Mouse (Mus musculus) frontal cortex, adult 2 months (tissue): ENCODE measurements around the gene Slc39a11. TPM values are rescaled to one million over a fixed set of nuclear protein-coding genes. Genes with fewer than 3 reads are reported as not detected.
A peak's percentile ranks its signal among the peaks of the same experiment; 100 is the strongest.
"Not testable (repeated sequence)": the region's sequence is repeated elsewhere in the genome, so short reads cannot be mapped to it uniquely, and the experiment has no call there.

Source experiments
- DNase-seq, 2 experiments: peaks; one replicate each; pipeline ENCODE4 v3.0.0; 2022; ENCODE audit warnings: low spot score in 1 of 2; ENCODE audit errors: extremely low spot score in 1 of 2
- polyA plus RNA-seq: library from polyadenylated mRNA; depleted of rRNA; stranded (reverse); fragments of >200 nt; gene quantifications from 2 replicates; pipeline ENCODE4 v1.2.3, GENCODE M21; 2012

The Slc39a11 gene
- polyA plus RNA-seq, 1 experiment, result 12.3 TPM

DNA sequence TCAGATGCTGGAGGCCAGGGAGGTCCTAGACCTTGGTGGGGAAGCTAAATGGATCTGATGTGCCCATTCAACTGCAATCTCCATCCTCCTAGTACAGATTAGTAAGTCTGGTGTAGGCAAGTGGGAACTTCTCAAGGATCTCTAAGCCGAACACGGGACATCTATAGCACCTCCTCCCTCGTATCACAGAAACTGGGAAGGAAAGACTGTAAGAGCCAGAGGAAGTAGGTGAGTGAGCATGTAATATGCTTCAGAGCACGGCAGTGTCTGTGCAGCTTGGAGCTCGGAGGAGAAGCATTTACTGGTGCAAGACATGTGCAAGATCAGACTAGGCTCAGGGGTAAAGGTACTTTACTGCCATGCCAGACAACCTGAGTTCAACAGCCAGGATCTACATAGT lies 19.0 kb upstream of the Slc39a11 start:
- no peak for DNase-seq

- DNase-seq, result no peak
Observed at GRCm38 (mm10) chr11:113667704-113668103, 17.8 kb upstream of the Slc39a11 start.

DNA sequence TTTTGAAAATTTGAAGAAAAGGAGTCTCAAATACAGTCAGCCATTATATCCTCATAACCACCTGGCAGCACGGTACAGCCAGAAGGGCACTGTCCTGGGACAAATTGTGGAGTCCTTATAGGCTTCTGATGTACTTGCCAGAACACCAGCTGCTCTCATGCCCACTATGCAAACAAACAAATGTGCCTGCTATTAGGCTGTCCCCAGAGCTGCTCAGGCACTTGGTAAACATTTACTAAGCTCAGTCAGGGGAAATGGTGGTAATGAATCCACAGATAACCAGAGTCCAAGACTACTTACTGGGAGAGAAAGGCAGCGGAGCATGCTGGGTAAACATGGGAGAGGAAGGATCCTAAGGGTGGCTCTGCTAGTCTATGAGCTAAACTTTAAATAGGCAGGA lies 17.2 kb upstream of the Slc39a11 start:
- DNase-seq, result no peak

DNA sequence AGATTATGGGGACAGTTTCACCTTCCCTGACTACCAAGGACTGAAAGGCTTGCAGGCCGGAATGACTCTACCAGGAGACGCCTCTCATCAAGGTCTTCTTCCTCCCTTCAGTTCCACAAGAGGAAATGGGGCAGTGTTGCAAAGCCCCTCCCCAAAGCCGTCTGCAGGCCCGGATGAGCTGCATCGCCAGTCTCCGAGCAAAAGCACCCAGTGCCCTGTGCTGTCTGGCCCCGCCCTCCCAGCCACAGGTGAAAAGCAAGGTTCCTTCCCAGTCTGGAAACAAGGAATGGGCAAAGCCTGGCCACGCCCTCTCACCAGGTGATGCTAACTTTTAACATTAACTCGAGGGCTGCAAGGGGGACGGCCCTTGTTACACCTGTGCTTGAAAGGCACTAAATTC lies 16.8 kb upstream of the Slc39a11 start:
- no peak for DNase-seq

- DNase-seq, result no peak
Observed at GRCm38 (mm10) chr11:113666205-113666604, 16.3 kb upstream of the Slc39a11 start.

DNA sequence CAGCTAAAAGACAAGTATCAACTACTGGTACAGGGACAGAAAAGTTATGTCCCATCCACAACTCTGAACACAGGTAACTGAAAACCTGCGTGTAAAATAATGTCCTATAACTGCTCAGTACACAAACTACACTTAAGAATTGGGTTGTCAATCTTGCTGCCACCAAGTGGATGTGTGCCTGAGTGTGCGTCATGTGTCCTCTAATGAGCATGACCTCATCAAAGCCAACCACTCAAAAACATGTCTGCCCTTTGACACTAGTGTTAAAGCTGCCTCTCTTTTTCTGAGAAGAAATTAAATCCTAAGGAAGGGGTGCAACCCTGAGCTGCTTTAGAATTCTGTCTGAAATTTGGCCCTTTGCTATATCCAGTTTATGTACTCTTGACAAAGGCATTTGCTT lies 14.4 kb upstream of the Slc39a11 start:
- DNase-seq, result no peak

DNA sequence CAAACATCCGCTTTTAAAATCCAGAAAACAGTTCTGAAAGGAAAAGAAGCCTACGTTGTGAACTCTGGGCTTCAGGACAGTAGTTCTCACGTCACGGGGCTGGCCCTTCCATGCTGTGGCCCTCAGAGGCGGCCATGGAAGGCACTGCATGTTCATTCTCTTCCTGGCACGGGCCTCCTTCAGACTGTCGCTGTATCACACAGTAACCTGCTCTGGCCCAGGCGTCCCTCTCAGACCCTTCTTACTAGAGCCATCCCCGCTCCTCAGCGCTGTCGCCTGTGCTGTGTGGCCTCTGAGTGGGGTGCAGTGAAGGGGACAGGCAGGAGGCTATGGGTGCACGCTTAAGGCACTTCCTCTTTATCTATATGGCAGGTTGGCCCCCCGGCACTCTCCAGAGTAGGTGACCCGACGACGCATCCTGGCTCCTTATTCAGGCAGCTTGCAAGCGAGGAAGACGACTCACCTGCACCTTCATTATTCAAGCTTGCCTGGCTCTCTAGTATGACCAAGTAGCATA lies 12.0 kb upstream of the Slc39a11 start:
- no peak for DNase-seq

DNA sequence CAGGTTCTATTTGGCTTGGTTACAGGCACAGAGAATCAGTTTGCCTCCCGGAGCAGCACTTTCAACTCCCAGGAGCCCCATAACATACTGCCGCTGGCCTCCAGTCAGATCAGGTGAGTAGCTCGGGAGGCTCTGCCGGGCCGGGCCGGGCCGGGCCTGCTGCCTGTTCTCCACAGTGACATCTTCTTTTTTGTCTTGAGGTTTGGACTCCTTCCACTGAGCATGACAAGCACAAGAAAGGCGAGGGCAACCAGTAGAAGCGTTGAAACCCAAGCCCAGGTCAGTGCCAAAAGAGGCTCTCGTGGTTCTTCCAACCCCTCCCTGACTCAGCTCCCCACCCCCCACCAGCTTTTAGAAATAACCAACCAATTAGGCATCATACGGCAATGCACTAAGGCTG lies 11.1 kb upstream of the Slc39a11 start:
- no peak for DNase-seq

DNA sequence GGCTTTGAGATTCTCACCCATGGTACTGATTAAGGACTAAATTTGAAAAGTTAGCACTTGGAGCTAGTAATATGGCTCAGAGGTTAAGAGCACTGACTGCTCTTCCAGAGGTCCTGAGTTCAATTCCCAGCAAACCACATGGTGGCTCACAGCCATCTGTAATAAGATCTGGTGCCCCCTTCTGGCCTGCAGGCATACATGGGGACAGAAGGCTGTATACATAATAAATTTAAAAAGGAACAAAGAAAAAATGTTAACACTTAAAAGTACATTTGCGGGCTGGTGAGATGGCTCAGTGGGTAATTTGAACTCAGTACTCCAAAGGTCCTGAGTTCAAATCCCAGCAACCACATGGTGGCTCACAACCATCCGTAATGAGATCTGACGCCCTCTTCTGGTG lies 10.3 kb upstream of the Slc39a11 start:
- DNase-seq, result not testable (repeated sequence)

- DNase-seq, result no peak
Observed at GRCm38 (mm10) chr11:113658763-113659162, 8.9 kb upstream of the Slc39a11 start.

DNA sequence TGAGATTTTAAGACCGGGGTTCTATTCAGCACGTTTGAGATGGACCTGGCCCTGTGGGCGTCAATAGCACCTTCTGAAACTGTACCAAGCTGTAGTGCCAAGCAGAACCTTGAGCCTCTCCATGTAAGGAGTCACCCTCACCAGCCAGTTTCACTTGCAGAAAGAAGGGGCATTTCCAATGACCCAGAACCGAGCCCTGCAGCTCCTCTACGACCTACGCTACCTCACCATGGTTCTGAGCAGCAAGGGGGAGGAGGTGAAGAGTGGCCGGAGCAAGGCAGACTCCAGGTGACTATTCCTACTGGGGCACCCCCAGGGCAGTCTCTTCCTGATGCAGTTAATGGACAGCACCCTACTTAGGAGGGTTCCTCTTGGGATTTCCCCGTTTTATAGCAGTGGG lies 8.4 kb upstream of the Slc39a11 start:
- DNase-seq, result no peak

- no peak for DNase-seq
Observed at GRCm38 (mm10) chr11:113657221-113657620, 7.3 kb upstream of the Slc39a11 start.

DNA sequence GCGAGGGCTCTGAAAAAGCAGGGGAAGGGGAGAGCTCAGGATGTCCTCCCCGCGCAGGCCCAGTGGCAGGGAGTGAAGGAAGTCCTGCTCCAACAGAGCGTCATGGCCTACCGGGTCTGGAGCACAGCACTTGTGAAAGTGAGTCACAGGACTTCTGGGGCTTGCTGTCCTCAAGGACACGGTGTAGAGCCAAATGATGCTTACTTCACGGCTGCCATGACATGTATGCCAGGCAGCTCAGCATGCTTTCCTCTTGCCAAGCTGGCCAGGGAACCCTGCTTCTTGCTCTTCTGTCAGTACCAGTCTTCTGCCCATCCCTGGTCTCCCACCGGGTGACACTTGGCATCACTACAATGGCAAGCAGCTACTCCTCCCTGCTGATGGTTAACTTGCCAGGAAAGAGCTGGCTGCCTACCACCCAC lies 6.6 kb upstream of the Slc39a11 start:
- DNase-seq, result no peak

- peak in 1 of 2 experiments; percentile 67 for DNase-seq
Observed at GRCm38 (mm10) chr11:113654561-113655270, 4.8 kb upstream of the Slc39a11 start.

DNA sequence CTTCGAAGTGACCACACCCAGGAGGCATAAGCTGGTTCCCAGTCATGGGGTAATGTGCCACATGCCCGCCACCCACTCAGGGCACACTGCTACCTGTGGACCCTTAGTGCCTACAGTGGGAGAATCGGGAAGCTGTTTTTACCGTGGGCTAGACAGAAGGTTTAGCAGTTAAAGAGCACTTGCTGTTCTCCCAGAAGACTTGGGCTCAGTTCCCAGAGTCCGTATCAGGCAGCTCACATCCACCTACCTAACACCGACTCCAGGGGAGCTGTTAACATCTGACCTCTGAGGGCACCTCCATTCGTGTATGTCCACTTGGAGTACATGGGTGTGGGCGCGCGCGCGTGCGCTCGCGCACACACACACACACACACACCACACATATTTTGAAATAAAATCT lies 4.2 kb upstream of the Slc39a11 start:
- no peak for DNase-seq

DNA sequence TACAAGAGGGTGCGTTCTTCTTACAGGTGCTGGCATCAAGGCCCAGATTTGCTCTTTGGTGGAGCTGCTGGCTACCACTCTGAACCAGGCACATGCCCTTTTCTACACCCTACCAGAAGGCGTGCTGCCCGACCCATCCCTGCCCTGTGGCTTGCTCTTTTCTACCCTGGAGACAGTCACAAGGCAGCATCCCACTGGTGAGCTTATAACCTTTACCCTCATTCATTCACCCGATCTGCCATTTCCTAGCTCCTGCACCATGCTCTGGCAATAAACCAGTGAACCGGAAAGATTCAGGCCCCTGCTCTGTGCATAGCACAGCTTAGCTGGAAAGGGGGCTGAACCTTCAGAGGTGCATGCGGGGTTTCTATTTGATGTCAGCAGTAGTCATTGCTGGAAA lies 2.6 kb upstream of the Slc39a11 start:
- no peak for DNase-seq

DNA sequence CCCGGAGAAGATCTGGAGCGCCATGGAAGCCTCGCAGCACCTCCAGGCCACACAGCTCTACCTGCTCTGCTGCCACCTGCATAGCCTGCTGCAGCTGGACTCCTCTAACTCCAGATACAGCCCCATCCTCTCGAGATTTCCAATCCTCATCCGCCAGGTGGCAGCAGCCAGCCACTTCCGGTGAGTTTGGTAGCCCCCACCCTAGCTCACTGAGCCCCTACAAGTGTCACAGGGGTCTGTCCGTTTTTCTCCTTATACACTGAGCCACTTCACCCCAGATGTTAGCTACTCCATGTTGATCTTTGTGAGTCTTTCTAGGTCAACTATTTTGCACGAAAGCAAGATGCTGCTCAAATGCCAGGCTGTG lies 2.0 kb upstream of the Slc39a11 start:
- DNase-seq, result no peak

GRCm38 (mm10) chr11:113651206-113651906 lies 1.5 kb upstream of the Slc39a11 start:
- DNase-seq, result no peak

- no peak for DNase-seq
Observed at GRCm38 (mm10) chr11:113648690-113649352, 1.1 kb downstream of the Slc39a11 start, which contains the start of gene Cog1. Cog1 (plus strand) TSS chr11:113649169.

GRCm38 (mm10) chr11:113648152-113648551 lies 1.7 kb downstream of the Slc39a11 start:
- peak in 1 of 2 experiments; percentile 89 for DNase-seq

DNA sequence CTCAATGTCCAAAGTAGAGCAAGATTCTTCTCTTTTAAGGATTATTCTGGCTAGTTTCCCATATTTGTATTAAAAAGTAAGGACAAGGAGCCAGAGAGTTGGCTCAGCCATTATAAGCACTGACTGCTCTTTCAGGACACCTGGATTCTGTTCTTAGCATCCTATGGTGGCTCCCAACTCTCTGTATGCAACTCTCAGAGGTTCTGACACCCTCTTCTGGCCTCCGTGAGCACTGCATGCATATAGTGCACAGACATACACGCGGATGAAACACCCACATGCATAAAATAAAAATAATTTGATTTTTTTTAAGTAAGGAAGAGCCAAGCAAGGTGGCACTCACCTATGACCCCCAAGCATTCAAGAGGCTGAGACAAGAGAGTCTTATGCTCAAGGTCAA lies 4.7 kb downstream of the Slc39a11 start:
- DNase-seq, result no peak
